Mouse (Mus musculus) adrenal gland, postnatal 4 days (tissue): Measurements from ENCODE around the gene Cox6a2. TPM values are rescaled to one million over a fixed set of nuclear protein-coding genes. Genes with fewer than 3 reads are reported as not detected.

Source experiments
- DNase-seq, 2 experiments: peaks; one replicate each; pipeline ENCODE4 v3.0.0; 2021 to 2022; ENCODE audit warnings: low spot score in 2 of 2, mixed read lengths in 2 of 2
- long read RNA-seq, 2 experiments: library from polyadenylated mRNA; stranded (forward); transcript quantifications; one replicate each; pipeline ENCODE4 v2.0.0; 2021
- total RNA-seq, 2 experiments: library from RNA; stranded (reverse); gene quantifications; 2 replicates each; pipeline ENCODE4 v1.2.3; 2021

Cox6a2 gene
- total RNA-seq, result 10 to 100 TPM; 15.8 to 26.8 TPM
- long read RNA-seq, experiment 1, transcript Cox6a2-201 (3 exons, 680 nt), result major isoform, 18 of 25 reads
- long read RNA-seq, experiment 1, partial matches to known transcripts, result 1 of 25 reads
- long read RNA-seq, experiment 1, other reads (novel, unspliced or antisense), result 6 of 25 reads
- long read RNA-seq, experiment 2, transcript Cox6a2-201 (3 exons, 680 nt), result major isoform, 5 of 9 reads
- long read RNA-seq, experiment 2, partial matches to known transcripts, result 0 of 9 reads
- long read RNA-seq, experiment 2, other reads (novel, unspliced or antisense), result 4 of 9 reads

GRCm38 (mm10) chr7:128206152-128206551, at the start of gene Cox6a2:
Gene Cox6a2, minus strand, starts transcription at chr7:128206387.
- DNase-seq, result no peak

DNA sequence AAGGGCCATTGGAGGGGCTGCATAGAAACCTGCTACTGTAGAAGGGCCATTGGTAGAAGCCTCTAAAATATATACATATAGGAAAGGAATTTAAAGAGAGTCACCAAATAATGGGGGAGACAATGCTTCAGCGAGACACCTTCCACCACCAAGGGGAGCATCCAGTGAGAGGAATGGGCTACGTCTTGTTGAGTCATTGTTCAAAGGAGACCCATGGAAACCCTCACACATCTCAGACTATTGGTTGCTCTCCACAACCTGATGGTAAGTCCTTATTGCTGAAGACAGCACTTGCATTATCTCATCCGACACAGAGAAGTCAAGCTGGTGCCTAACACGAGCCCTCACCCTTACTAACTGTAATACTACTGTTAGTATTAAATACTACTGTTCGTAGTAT, 49.6 kb upstream of the Cox6a2 start:
- DNase-seq, result no peak

DNA sequence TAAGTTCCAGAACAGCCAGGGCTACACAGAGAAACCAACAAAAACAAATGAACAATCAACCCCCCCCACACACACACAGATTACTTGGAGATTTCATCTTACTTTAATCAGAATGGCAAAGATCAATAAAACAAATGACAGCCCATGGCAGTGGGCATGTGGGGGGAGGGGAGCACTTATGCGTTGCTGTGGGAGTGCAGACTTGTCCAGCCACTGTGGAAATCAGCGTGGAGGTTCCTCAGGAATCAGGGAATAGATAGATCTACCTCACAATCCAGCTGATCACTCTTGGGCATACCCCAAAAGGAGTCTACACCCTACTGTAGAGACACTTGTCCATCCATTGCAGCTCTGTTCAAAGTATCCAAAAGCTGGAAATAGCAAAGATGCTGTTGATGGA, 48.8 kb upstream of the Cox6a2 start:
- no peak for DNase-seq

DNA sequence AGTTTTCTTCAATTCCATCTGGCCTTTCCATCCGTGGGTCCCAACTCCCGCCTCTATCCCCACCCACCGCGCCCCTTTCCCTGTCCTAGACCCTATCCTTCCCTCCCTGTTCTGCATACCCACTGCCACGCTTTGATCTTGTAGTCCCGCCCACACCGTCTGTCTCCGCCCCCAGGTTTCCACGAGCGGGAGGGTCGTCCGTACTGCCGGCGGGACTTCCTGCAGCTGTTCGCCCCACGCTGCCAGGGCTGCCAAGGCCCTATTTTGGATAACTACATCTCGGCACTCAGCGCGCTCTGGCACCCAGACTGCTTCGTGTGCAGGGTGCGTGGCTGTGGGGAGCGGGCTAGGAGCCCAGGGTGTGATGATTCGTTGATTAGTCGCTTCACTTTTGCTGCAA, 46.4 kb upstream of the Cox6a2 start:
- DNase-seq, result no peak

DNA sequence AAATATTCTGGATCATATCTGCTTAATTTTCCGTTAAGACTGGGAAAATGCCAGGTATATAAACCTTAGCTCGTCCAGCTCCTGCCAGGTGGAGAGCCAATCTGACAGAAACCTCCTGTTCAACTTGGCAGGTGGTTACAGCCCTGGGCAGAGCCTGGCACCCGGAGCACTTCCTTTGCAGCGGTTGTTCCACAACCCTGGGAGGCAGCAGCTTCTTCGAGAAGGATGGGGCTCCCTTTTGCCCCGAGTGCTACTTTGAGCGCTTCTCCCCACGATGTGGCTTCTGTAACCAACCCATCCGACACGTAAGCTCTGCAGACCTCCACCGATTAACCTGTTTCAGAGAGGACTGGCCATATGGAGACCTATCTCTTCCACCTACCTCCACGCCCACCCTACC, 45.8 kb upstream of the Cox6a2 start:
- no peak for DNase-seq

DNA sequence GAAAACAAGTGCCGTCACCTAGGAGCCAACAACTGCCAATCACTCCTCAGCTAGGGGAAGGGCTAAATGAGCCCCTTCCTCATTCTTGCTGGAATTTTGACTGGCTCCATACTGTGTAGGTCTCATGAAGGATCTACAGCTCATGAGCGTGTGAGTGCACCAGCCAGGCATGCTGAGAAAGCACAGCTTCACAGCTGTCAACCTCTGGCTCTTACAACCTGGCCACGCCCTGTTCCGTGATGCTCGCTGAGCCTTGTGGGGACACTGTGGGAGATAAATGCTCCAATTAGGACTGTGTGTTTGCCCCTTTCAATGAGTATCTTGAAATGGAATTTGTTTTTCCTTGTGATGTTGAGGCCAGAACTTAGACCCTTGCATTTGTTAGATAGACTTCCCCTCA, 43.8 kb upstream of the Cox6a2 start:
- DNase-seq, result no peak

DNA sequence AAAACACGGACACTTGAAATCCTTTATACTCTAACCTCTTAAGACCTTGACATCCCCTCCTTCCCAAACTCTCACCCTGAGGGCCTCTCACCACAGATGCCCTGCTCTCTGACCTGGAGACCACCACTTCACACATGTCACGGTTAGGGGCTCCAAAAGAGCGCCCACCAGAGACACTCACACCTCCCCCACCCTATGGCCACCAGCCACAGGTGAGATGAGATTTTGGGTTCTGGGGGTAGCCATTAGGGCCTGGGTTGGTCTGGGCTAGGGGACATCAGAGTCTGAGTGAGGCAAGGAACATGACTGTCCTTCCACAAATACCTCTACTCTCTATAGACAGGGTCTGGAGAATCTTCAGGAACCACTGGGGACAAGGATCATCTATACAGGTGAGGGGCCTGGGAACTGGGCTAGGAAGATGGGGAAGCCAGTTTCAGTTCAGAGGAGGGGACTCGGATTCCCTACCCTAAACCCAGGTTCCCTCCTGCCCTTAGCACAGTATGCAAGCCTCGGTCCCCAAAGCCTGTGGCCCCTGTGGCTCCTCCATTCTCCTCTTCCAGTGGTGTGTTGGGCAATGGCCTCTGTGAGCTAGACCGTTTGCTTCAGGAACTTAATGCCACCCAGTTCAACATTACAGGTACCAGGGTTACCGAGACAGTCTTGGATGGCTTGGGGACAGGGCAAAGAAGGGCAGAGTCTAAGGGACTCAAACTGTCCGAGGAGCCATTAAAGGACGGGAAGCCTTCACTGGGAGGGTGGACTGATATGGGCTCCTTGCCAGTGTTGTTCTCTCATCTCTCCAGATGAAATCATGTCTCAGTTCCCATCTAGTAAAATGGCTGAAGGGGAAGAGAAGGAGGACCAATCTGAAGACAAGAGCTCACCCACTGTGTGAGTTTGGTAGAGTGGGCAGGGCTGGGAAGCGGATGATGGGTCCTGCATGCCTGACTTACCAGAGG, 42.2 kb upstream of the Cox6a2 start:
- no peak for DNase-seq

DNA sequence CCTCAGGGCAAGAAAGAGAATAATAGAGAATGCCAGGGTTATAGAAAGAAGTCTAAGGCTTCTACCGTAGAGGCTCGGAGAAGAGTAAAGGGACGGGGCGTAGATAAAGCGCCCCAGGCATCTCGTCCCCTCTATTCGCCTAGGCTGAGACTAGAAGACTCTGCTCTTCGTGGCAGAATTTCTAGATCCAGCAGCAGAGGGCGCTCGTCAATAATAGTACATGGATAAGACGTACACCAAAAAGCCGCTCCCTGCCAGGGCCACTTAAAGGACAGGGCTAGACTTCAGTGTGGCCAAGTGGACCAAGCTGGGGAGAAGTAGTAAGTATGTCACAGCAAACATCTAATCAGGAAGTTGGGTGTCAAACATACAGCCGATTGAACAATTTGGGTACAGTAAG, 41.3 kb upstream of the Cox6a2 start:
- DNase-seq, result peak; percentile 50 to 76

DNA sequence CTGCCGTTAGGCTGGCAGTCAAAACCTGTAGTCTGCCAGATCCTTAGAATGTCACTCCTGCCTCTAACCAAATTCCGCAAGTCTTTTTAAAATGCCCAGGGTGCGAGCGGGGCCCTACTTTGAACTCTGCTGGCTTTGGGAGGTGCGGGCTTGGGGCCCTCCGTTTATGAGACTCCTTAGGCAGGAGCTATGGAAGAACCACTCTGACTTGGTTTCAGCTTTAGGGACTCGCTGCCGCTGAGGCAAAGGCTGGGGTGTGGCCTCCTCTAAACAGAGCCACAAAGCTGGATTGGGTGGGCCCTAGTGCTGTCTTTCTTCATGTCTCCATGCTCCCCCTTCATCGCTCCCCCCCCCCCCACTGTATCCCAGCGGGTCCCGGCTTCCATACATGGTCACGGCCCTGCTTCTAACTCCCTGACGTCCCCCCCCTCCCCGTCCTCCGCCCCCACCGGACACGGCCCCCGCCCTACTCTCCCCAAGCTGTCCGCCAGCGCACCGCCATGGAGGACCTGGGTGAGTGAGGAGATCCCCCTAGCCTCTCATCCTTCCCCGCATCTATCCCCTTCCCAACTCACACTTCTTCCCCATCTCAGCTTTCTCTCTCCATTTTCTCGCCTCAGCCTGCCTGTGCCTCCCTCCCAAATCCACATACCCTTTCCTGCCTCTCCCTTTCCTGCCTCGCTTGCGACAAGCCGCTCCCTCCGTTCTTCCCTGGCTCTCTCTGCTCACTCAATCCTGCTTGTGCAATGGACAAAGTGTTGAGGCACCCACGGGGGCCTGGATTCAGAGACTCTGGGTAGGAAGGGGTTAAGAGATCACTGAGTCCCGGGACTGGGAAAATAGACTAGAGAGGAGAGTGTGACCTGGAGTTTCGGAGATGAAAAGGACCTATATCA, 40.6 kb upstream of the Cox6a2 start, which contains the start of gene Tgfb1i1:
TSS of gene Tgfb1i1 (plus strand) at position 317 of the 896 bp plus-strand sequence.
- no peak for DNase-seq

DNA sequence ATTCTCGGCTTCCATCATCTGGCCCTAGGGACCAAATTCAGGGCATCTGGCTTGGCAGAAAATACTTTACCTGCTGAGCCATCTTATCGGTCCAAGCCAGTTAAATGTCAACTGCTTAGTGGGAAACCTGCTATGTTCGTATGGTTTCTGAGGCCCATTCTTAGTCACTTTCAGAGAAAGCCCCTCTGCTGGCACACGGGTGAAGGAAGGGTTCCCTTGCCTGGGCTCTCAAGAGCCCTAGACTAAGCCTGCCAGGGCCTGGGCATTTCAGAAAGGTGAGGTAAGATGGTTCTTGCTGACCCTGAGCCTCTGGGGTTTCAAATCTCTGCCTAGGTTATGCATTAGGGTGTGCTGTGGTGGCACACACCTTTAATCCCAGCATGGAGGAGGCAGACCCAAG, 39.4 kb upstream of the Cox6a2 start:
- no peak for DNase-seq

GRCm38 (mm10) chr7:128244410-128245025, 38.3 kb upstream of the Cox6a2 start:
- no peak for DNase-seq

GRCm38 (mm10) chr7:128243921-128244320, 37.7 kb upstream of the Cox6a2 start:
- no peak for DNase-seq

DNA sequence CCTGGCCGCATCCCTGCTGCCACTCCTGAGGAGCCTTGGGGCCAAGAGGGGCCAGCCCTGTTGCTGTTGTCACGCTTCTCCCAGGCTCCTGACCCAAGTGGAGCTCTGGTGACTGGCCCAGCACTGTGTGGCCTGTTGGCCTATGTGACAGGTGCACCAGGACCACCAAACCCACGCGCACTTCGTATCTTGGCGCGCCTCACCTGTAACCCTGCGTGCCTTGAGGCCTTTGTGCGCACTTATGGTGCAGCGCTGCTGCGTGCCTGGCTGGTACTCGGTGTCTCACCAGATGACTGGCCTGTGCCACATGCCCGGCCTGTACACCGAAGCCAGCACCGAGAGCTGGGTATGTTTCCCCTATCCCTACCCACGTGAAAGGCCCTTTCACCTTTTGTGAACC, 36.1 kb upstream of the Cox6a2 start:
- DNase-seq, result no peak

GRCm38 (mm10) chr7:128240131-128240784, 34.1 kb upstream of the Cox6a2 start:
- no peak for DNase-seq

GRCm38 (mm10) chr7:128238991-128239390, 32.8 kb upstream of the Cox6a2 start:
- no peak for DNase-seq

- DNase-seq, result peak; percentile 99 to 100
Measured at GRCm38 (mm10) chr7:128237927-128238778, 32.0 kb upstream of the Cox6a2 start, which contains the start of gene 9130023H24Rik. Gene 9130023H24Rik, minus strand, starts transcription at chr7:128238031.

DNA sequence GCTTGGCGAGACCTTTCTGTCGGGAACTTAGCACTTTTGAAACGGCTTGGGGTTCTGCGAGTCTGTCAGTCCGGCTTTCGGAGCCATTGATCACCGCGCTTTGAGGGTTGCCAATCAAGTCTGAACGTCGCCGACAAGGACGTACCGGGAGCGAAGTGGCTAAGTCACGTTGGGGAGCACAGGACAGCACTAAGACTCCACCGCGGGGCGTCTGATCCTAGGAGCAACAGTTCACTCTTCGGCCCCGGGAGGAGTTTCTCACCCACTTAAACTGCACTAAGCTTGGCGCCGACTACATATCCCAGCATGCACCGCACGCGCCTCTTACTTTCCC, 31.4 kb upstream of the Cox6a2 start:
- DNase-seq, result no peak

DNA sequence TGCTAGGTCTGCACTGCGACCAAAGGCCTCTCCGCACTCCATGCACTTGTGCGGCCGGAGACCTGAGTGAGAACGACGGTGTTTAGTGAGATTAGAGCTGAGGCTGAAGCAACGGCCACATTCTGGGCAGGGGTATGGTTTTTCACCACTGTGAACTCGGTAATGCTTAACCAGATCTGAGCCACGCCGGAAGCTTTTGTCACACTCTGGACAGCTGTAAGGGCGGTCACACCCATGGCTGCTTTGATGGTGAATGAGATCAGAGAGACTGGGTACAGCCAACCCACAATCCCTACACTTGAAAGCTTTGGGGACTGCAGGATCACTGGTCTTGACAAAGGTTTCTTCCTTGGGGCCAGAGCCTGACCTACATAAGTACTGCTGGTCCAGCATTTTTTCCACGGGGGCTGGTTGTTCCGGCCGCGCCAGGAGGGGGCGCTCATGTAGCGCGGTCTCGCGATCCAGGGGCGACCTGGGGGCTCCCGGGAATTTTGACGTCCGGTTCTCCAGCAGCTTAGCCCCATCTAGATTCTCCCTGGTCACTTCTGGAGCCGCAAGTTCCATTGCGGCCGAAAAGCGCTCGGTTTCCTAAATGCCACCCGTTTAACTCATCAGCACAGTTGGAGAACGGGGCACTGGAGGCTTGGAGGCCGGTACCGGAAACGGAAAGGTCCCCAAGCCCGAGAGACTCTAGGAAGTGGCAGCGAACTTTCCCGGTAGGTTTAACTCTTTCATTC, 30.8 kb upstream of the Cox6a2 start, which contains the start of gene Armc5:
TSS of gene Armc5 (plus strand) at position 487 of the 737 bp plus-strand sequence.
- peak; percentile 72 to 82 for DNase-seq
